Mouse (Mus musculus): ENCODE measurements around the gene Gp9.
"Not testable (repeated sequence)": the region's sequence is repeated elsewhere in the genome, so short reads cannot be mapped to it uniquely, and the experiment has no call there.

Gene Gp9

GRCm38 (mm10) chr6:87750184-87750910, 27.5 kb upstream of the Gp9 start:
- DNase-seq, result no peak

DNA sequence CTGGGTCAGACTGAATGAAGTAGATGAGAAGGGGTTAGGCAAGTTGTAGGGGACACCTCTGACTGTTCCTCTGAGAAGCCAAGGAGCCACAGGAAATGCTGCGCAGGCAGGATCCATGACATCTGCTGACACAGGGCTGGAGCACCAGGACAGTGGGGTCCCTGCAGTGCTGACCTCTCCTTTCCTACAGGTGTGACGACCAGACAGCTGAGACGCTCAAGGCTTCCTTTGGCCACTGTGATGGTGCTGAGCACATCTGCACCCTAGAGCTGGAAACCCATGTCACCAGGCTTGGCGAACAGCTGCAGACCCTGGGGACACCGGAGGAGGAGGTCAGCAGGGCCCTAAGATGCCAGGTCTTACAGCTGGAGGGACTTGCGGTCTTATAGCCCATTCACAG, 26.3 kb upstream of the Gp9 start:
- no peak for DNase-seq

- no peak for DNase-seq
Observed at GRCm38 (mm10) chr6:87755196-87755595, 22.7 kb upstream of the Gp9 start.

DNA sequence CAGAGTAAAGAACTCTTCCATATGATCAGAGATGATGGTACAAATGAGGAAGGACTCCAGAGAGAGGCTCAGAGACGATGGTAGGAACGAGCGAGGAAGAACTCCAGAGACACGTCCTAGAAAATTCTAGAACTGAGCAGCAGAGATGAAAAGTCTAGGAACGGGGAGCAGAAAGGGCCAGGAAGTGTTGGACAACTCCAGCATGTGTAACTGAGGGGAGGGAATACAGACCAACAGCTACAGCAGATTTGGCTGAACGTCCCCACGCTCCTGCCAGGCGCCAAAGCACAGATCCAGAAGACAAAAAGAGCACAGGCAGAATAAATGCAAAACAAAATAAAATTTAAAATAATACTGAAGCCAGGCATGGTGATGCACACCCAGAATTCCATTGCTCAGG, 21.0 kb upstream of the Gp9 start:
- no peak for DNase-seq

- DNase-seq, result no peak
Observed at GRCm38 (mm10) chr6:87759404-87759803, 18.5 kb upstream of the Gp9 start.

DNA sequence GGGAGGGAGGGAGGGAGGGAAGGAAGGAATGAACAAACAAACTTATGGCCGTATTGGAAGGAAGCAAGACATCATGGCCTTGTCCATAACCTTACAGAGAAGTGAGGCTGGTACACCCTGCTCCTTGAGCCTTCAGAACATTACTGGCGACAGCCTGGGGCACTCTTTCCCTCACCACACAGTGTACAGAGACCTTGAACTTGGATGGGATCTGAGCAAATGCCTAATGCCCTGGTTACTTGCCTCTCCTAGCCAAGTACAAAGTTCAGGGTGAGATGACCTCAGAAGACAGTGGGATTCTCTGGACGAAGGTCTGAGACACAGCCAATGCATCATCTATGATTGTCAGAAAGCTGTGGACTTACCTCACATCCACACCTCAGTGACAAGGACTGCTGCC, 18.0 kb upstream of the Gp9 start:
- DNase-seq, result no peak

DNA sequence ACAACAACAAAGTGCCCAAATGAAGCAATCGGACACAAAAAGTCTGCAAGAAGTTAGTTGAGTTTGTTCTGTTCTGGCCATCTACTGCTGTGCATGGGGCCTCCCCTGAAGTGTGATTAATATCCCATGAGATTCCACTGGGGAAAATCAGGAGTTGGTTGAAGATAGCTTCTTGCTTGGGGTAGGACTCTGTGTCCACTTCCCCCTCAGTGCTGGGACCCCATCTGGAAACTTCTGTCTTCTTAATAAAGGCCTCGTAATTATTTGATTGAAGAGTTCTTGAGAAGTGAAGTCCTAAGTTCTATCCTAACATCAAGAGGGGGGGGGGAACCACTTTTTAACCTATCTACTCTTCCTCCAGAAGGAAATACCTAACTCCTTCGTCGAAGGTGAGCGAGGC, 15.7 kb upstream of the Gp9 start:
- no peak for DNase-seq

GRCm38 (mm10) chr6:87763376-87764280, 14.2 kb upstream of the Gp9 start:
- DNase-seq, result peak; percentile 34 to 39

GRCm38 (mm10) chr6:87764296-87764695, 13.6 kb upstream of the Gp9 start:
- not testable (repeated sequence) for DNase-seq

DNA sequence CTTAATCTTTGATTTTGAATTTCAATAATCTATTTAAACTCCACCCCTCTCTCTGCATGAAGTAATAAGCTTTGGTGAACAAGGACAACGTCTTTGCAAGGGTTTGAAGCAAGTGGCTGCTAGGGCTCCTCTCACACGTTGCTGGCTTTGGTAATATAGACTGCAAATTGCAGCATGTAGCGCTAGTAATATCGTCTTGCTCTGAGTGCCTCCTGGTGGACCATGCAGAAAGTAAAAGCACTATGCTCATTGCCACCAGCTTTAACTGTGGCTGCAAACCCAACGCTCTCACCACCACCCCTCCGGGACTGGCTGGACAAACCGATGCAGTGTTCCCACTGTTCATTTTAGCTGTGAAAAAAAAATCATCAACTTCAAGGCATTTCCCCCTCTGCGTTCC, 7.2 kb upstream of the Gp9 start:
- DNase-seq, result no peak

DNA sequence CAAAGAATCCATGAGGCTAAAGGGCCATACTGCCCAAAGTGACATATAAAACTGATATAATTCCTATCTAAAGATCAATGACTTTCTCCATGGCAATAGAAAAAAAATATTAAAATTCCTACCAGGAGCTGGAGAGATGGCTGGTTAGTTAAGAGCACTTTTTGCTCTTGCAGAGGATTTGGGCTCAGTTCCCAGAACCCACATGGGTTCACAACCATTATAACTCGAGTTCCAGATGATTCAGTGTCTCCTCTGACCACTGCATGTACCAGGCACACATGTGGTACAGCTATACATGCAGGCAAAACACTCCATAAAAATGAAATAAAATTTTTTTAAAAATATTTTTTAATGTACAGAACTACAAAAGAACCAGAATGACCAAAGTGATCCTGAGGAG, 3.4 kb upstream of the Gp9 start:
- DNase-seq, result no peak

GRCm38 (mm10) chr6:87774909-87775308, 3.0 kb upstream of the Gp9 start:
- DNase-seq, result no peak

- no peak for DNase-seq
Observed at GRCm38 (mm10) chr6:87775588-87776245, 2.2 kb upstream of the Gp9 start.

DNA sequence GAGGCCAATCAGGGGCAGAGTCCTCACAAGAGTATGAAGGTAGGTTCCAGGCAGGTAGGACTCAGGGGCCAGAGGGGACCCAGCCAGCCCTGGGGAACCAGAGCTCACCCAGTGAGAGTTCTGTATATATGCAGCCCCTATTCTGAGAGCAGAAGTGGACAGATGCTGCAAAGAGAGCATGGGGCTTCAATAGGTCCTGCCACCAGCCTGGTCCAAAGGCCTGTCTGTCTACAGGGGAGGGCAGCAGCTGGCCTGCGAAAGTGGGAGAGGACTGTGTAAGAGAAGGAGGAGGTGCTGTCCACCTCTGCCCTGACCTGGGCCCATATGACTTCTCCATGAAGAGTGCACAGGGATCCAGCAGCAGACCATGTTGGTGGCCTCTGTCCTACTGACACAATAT, 1.2 kb upstream of the Gp9 start:
- no peak for DNase-seq

GRCm38 (mm10) chr6:87778294-87779173, 662 bp downstream of the Gp9 start:
- DNase-seq, result no peak

DNA sequence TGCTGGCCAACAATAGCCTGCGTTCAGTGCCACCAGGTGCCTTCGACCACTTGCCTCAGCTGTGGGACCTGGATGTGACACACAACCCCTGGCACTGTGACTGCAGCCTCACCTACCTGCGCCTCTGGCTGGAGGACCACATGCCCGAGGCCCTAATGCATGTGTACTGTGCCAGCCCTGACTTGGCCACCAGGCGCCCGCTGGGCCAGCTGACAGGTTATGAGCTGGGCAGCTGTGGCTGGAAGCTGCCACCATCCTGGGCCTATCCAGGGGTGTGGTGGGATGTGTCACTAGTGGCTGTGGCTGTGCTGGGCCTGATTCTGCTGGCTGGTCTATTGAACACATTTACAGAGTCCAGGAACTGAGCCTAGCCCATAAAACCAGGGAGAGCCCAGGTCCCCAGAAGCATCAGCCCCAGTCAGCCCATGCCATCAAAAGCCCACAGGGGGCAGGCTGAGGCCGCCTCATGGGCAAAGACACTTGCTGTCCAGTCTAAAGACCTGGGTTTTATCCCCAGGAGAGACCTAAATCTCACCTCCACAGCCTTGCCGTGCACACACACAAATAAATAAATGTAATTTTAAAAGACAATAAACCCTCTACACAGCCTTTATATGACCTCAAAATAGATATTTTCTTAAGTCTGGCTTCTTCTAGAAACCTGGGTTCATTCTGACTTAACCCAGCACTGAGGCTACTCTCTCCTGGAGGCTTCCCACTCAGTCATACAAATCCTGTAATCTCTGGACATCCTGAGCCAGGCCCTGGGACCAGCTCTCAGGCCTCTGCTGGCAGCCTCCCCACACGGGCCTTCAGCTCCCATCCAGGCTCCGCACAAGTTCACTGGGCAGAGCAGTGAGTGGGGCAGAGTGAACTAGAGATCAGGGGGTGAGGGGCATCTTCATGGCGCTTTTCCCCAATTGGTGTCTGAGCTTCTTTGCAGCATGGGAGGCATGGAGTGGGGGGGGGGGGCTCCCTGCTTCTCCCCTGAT, 1.6 kb downstream of the Gp9 start:
- peak; percentile 31 to 37 for DNase-seq

- no peak for DNase-seq
Observed at GRCm38 (mm10) chr6:87780546-87781301, 2.9 kb downstream of the Gp9 start.

DNA sequence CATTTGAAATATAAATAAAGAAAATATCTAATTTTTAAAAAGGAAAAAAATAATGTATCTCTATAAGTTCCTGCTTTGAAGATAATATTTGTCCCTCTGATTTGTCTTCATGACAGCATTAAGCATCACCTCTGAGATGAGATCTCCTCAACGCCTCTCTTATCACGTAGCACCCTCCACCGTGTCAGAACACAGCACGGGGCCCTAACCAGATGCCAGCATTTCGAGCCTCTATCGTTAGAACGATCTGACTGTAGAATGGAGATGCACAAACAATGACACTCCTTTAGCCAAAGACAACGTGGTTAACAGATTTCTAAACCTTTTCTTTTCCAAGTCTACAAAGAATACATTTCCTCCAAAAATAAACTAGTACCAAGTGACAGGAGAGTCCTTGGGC, 6.2 kb downstream of the Gp9 start:
- DNase-seq, result no peak

DNA sequence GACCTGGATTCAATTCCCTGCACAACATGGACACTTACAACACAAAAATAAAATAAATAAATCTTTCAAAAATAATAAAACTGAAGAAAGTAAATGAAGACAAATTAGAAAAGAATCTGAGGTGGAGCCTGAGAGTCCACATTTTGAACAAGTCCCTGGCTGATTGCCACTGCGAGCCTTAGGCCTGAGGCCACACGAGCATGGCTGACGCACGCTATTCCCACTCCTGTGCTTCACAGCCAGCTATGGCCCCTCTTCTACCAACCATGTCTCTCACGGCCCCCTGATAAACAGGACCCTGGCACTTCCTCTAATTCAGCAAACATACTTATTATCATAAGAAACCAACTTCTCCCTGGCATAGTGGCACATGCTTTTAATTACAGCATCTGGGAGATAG, 8.7 kb downstream of the Gp9 start:
- no peak for DNase-seq

GRCm38 (mm10) chr6:87787108-87787890, 9.4 kb downstream of the Gp9 start:
- no peak for DNase-seq
